Mouse (Mus musculus): ENCODE results near the gene Slc1a4.

Slc1a4 gene

DNA sequence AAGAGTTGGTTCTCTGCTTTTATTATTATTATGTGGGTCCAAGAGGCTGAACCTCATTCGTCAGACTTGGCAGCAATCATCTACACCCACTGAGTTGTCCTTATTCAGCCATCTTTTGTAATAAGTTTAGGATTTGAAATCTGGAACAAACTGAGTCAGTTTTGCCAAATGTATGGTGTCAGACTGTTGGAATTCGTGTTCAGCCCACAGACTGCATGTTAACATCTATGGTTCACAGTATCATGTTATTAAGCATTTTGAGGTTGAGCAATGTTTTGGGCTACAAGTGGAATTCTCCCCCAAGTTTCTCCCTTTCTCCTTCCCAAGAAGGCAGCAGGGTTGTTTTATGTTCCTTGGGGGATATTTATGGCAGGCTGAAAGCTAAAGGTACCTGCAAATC, 79.4 kb downstream of the Slc1a4 start:
- no peak for DNase-seq (ENCODE audit: low spot score in 2 of 2)

All from frontal cortex, postnatal 36 days (tissue).